Mouse (Mus musculus) kidney, postnatal 10 days (tissue): ENCODE results near the gene Spata46.
A peak's percentile ranks its signal among the peaks of the same experiment; 100 is the strongest.

Experiments used
- DNase-seq: peaks from one replicate; pipeline ENCODE4 v3.0.0; 2021; ENCODE audit warnings: mixed read lengths

The Spata46 gene

DNA sequence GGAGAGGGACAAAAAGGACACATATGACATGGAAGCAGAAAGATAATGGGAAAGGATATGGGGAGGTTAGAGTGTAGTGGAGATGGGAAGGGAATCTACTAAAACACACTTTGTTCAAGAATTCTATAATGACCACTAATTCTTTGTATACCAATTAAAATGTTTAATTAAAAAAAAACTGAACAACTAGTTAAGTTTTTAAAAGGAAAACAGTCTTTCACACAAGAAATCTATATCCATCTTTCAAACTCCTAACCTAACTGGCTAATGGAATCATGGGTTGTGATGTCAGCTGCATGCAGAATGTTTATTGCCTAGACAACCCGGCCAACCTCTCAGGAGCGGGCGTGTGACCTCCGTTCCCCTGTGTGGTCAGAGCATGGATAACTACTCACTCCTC, at the start of gene Spata46:
Gene Spata46 (plus strand): TSS at position 301 of the 400 bp plus-strand sequence.
- DNase-seq, result no peak

GRCm38 (mm10) chr1:170270281-170270680, 38.3 kb upstream of the Spata46 start:
- DNase-seq, result no peak

DNA sequence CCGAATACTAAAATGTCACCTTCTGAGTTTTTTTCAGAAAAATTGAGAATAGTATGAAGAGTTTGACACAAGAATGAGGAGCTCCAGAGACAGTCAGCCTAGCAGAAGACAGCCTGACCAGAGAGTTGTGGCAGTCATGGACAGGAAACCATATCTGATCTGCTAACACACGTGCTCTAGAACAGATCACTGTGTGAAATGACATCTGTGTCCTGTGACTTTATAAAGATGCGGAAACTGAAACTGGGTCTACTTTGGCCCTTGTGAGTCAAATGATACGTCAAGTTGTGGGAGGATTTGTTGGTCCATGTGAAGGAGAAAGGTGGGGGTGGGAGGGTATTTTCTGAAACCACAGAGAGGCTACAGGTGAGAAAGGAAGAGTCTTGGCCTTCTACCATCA, 37.9 kb upstream of the Spata46 start:
- DNase-seq, result no peak

GRCm38 (mm10) chr1:170273252-170273651, 35.4 kb upstream of the Spata46 start:
- no peak for DNase-seq

- no peak for DNase-seq
These were observed 31.6 kb upstream of the Spata46 start, which contains the start of gene Sh2d1b1 for GRCm38 (mm10) chr1:170277016-170277415. TSS of gene Sh2d1b1 (plus strand) at chr1:170277320.

GRCm38 (mm10) chr1:170282415-170283129, 26.0 kb upstream of the Spata46 start:
- no peak for DNase-seq

DNA sequence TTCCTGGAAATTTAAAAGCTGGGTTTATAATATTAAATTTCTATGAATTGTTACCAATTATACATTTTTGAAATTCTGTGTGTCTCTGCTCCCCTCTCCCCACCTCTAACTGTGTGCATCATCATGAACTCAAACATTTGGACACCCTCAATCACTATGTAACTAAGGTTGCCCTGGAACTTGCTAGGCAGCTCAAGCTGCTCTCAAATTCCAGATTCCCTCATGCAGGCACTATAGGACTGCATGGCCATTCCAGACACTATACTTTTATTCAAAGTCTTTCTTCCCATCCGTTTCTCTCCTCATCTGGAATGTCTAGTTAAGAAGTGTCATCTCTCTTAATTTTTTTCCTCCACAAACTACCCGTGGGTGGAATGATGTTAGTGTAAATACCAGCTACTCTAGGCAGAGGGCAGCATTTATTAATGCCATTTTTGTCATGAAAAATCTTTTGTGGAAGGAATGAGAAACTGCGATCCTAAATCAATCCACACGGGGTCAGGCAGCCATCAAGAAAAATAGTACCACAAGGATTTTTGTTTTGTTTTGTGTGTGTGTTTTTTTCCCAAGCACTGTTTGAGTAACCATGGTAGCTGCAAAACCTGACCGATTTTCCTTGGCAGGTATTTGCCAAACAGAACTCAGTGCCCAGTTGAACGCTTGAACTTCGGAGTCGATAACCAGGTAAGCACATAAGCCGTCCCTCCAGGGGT, 16.2 kb upstream of the Spata46 start:
- peak; percentile 66 for DNase-seq

- no peak for DNase-seq
These were observed 15.3 kb upstream of the Spata46 start for GRCm38 (mm10) chr1:170293257-170293656.

DNA sequence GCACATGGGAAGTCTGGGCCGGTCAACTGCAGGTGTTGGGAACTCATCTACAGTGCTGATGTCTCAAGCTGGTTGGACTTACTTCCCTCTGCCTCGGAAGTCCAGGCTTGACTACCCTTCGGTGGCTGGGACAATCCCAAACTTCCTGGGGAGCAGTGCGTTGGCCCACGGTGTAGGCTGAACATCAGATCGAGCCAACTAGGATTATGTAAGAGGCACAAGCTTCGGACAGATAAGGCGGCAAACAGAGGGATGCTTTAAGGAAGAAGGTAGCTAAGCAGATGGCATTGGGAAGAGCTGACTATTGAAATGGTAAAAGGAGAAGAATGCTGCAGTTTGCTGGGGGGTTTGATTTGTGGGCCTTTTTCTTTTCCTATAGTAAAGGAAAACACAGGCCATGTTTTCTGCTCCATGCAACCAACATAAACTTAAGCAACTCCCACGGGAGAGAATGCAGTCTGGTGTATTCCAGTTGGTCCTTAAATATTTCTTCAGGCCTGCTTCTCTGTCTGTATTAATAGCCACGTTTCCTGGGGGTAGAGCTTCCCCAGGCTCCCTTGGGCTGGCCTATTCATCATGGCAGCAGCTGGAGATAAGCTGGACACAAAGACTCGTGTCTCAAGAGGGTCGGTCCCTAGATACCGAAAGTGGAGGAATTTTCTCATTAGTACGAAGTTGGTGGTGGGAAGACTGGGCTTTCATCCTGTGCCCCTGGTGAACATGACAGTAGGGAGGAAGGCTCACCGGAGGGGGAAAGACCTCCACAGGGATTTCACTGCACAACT, 13.6 kb upstream of the Spata46 start:
- no peak for DNase-seq

- DNase-seq, result no peak
These were observed 9.1 kb upstream of the Spata46 start for GRCm38 (mm10) chr1:170299496-170299895.

- DNase-seq, result no peak
These were observed 6.9 kb upstream of the Spata46 start for GRCm38 (mm10) chr1:170301686-170302085.

DNA sequence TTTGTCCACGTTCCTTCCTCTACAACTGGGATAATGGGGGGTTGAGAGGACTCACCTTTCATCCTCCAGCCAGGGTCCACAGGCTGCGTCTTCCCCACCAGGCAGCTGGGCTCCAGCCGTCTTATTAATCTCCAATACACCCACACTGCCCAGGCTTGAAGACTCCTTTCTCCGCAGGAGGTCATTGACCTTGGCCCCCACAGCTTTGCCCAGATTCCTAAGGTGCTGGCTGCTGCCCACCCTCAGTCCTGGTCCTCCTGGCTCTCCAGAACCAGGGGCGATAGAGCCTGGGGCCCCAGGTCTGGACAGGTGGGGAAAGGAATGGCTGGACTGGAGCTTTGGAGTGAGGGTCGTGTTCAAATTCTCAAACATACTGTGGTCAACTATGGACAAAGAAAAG, 6.1 kb upstream of the Spata46 start:
- no peak for DNase-seq

GRCm38 (mm10) chr1:170303103-170303502, 5.5 kb upstream of the Spata46 start:
- no peak for DNase-seq

GRCm38 (mm10) chr1:170305002-170305401, 3.6 kb upstream of the Spata46 start:
- no peak for DNase-seq

DNA sequence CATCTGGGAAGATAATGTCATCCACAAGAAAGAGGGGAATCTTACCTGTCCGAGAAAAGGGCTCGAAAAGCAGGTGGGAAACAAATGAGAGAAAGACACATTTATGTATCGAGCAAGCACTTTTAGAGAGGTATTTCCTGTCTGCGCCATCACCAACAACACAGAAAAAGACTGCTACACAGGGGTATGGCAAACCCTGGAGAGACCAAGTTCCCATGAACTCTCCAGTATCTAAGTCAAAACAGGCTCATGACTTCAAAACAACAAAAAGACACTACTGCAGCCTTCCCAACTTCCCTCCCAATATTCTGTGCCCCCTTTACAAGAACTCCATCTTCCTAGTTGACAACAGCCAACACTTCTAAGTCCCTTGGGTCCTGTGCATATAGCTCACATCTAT, 2.4 kb upstream of the Spata46 start, which contains the start of gene Gm7694:
Gene Gm7694 (minus strand): TSS at position 101 of the 400 bp plus-strand sequence.
- DNase-seq, result no peak

DNA sequence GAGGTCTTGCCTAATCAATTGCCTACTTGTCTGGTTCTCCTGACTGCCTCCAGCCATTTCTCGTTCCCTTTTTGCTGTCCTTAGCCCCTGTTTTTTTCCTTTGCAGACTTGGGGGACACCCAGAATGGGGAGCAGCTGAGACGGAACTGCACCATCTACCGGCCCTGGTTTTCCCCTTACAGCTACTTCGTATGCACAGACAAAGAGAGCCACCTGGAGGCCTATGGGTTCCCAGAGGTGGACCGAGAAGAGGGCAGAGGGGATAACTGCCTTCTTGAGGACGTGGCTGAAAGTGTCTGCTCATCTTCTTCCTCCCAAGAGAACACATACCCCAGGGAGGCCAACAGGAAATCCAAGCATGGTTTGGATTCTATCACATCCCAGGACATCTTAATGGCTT, 2.8 kb downstream of the Spata46 start:
- DNase-seq, result no peak

DNA sequence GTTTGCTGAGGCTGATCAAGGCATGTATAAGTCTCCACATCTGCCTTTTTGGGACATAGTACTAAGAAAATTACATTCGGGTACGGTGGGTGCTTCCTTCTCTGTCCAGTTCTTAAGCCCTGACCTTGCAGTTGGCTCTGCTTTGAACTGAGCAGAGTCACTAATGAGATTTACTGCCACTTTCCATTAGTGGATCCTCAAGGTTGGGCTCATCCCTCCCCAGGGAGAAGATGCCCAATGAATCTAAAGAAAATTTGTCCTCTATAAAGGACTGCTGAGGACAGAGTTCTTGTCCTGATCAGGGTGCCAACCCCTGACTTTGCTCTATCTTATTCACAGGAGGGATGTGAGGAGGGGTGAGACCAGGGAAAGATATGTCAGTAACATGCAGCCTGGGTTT, 13.4 kb downstream of the Spata46 start:
- DNase-seq, result no peak

DNA sequence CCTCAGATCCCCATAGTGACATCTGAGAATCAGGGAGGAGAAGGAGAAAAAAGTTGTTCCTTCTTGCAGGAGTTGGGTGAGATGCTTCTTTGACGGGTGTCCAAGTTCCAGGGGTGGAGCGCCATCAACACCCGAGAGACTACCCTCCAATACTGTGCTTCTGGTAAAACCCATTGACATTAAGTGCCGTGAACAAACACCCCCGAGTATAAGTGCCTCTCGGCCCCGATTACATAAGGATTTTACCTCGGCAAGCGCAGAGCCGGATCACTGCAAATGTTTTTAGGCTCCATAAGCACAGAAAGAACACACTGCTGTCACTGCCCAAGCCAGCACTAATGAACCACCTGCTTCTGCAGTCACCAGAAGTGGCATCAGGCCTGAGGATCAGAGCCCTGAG, 14.4 kb downstream of the Spata46 start:
- no peak for DNase-seq

- no peak for DNase-seq
These were observed 15.7 kb downstream of the Spata46 start for GRCm38 (mm10) chr1:170324312-170324711.

- DNase-seq, result no peak
These were observed 16.7 kb downstream of the Spata46 start for GRCm38 (mm10) chr1:170325277-170325676.

GRCm38 (mm10) chr1:170331926-170332325, 23.3 kb downstream of the Spata46 start:
- no peak for DNase-seq

- DNase-seq, result no peak
These were observed 24.2 kb downstream of the Spata46 start for GRCm38 (mm10) chr1:170332775-170333174.

GRCm38 (mm10) chr1:170339943-170340342, 31.3 kb downstream of the Spata46 start:
- DNase-seq, result no peak
